ENCODE assay signal across 8 mouse cellular contexts in the genomic region with DNA sequence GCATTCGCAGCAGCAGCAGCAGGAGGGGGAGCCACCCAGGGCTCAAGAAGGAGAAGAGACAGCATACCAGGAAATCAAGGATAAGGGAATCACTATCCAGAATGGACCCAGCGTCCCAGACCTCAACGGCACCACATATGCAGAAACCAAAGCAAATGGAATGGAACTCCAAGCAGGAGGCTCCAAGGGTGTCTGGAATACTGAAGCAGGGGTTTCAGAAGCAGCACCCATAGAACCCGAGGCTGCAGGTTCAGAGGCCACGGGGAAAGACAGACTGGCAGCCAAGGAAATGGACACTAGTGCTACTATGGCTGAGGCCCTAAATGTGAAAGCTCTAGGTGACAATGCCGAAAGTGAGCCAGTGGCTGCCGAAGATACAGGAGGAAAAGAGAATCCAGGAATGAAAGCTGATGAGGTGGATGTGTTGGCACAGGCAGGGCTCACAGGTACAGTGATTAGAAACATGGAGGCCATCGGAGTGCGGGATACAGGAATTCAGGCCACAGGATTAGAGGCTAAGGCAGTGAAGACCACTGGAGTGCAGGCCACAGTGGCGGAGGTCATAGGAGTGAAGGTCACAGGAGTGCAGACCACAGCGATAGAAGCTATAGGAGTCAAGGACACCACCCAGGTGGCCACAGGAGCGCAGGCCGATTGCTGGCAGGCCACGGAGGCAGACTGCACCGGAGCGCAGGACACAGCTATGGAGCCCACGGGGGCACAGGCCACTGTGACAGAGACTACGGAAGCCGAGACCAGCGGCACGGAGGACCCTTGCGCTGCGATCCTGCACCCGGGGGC. TPM values are rescaled to one million over a fixed set of nuclear protein-coding genes. Genes with fewer than 3 reads are reported as not detected.
DNase-seq lines count a peak whose midpoint lies in the region; ATAC-seq and TF ChIP-seq lines count a peak whose summit lies in the region.

No protein-coding gene starts in this region.

- H3K4me3 ChIP-seq in lung, postnatal 0 days (ENCODE audit: low read depth, low read length): peak overlapping the region; percentile 64
- peak overlapping the region; percentile 75 for H3K4me3 ChIP-seq in hindbrain, embryonic 16.5 days (ENCODE audit: low read length)
- H3K4me3 ChIP-seq in midbrain, embryonic 16.5 days (ENCODE audit: low read depth, low read length): peak overlapping the region; percentile 75

- H3K4me2 ChIP-seq in lung, postnatal 0 days (replicated peaks; ENCODE audit: low read depth, low read length): peak overlapping the region; percentile 63
- peak overlapping the region; percentile 92 for H3K4me2 ChIP-seq in hindbrain, embryonic 16.5 days (ENCODE audit: low read length)
- peak overlapping the region; percentile 78 for H3K4me2 ChIP-seq in midbrain, embryonic 16.5 days (ENCODE audit: low read length)

- H3K4me1 ChIP-seq in lung, postnatal 0 days (ENCODE audit: insufficient read depth, low read depth, low read length): peaks cover 5% of the 10 kb centered on the region; the same call in 1 of the 2 replicates
- H3K4me1 ChIP-seq in hindbrain, embryonic 16.5 days (ENCODE audit: control insufficient read depth, insufficient read depth, low read depth, low read length): peaks cover 24% of the 10 kb centered on the region
- peaks cover 26% of the 10 kb centered on the region for H3K4me1 ChIP-seq in midbrain, embryonic 16.5 days (ENCODE audit: control insufficient read depth, insufficient read depth, low read length)

- ATAC-seq in lung, postnatal 0 days: no peak
- ATAC-seq in hindbrain, embryonic 16.5 days: no peak; the same call in 1 of the 2 replicates
- peak; percentile 63 for ATAC-seq in midbrain, embryonic 16.5 days

- no peak for TF ChIP-seq CTCF in lung, postnatal 0 days (IDR thresholded peaks at IDR 0.05)

- no peaks in the 10 kb centered on the region for H3K27me3 ChIP-seq in lung, postnatal 0 days (replicated peaks; ENCODE audit: insufficient read depth, low read length)
- H3K27me3 ChIP-seq in hindbrain, embryonic 16.5 days (replicated peaks; ENCODE audit: control insufficient read depth, insufficient read depth, low read length): no peaks in the 10 kb centered on the region
- H3K27me3 ChIP-seq in midbrain, embryonic 16.5 days (ENCODE audit: control insufficient read depth, insufficient read depth, low read depth, low read length): no peaks in the 10 kb centered on the region

- H3K27ac ChIP-seq in lung, postnatal 0 days (ENCODE audit: low read length): peak overlapping the region; percentile 68
- peak overlapping the region; percentile 97 for H3K27ac ChIP-seq in hindbrain, embryonic 16.5 days (ENCODE audit: low read depth, low read length)
- H3K27ac ChIP-seq in midbrain, embryonic 16.5 days (ENCODE audit: low read length): peak overlapping the region; percentile 92

- peak; percentile 4 to 5 for DNase-seq in adrenal gland, postnatal 4 days (ENCODE audit: low spot score in 2 of 2)
- DNase-seq in adrenal gland, adult 18-20 months (ENCODE audit: low spot score in 2 of 2): no peak
- DNase-seq in lung, postnatal 0 days (ENCODE audit: low spot score): no peak
- no peak for DNase-seq in lung, postnatal 36 days
- DNase-seq in spleen, postnatal 14 days (ENCODE audit: low spot score in 2 of 2): no peak
- no peak for DNase-seq in left cerebral cortex, adult 11 months (ENCODE audit: low spot score)

- 18% methylated on average over 22 of the region's 24 CpGs for WGBS in lung, postnatal 0 days
- 21% methylated on average over 24 of the region's 24 CpGs for WGBS in hindbrain, embryonic 16.5 days
- WGBS in midbrain, embryonic 16.5 days: 19% methylated on average over 24 of the region's 24 CpGs

- H3K36me3 ChIP-seq in lung, postnatal 0 days (ENCODE audit: insufficient read depth, low read length): no peaks in the 10 kb centered on the region
- no peaks in the 10 kb centered on the region for H3K36me3 ChIP-seq in hindbrain, embryonic 16.5 days (ENCODE audit: control insufficient read depth, insufficient read depth, low read length)
- H3K36me3 ChIP-seq in midbrain, embryonic 16.5 days (ENCODE audit: control insufficient read depth, insufficient read depth, low read length): no peaks in the 10 kb centered on the region

- no peaks in the 10 kb centered on the region for H3K9me3 ChIP-seq in lung, postnatal 0 days (ENCODE audit: low read length)
- no peaks in the 10 kb centered on the region for H3K9me3 ChIP-seq in hindbrain, embryonic 16.5 days (ENCODE audit: control insufficient read depth, low read length)
- H3K9me3 ChIP-seq in midbrain, embryonic 16.5 days (replicated peaks; ENCODE audit: control insufficient read depth, low read length, poor library complexity, severe bottlenecking): no peaks in the 10 kb centered on the region

- TF ChIP-seq EP300 in lung, postnatal 0 days (IDR thresholded peaks at IDR 0.05): no peak

- peak overlapping the region; percentile 61 for H3K9ac ChIP-seq in lung, postnatal 0 days (replicated peaks; ENCODE audit: low read depth)
- peak overlapping the region; percentile 95 for H3K9ac ChIP-seq in hindbrain, embryonic 16.5 days (ENCODE audit: low read depth, low read length)
- peak overlapping the region; percentile 86 for H3K9ac ChIP-seq in midbrain, embryonic 16.5 days (ENCODE audit: low read depth, low read length)

RNA-seq across cellular contexts. Expression of a gene that starts 6.0 kb away (rescaled TPM):
- total RNA-seq in adrenal gland, postnatal 4 days (2021): 1 to 10 TPM; 3.0 to 3.9 TPM
- total RNA-seq in adrenal gland, adult 18-20 months (2021): 1 to 10 TPM; 2.4 to 2.8 TPM
- polyA plus RNA-seq in lung, postnatal 0 days (2015; fragmentation: Nextera tagmentation; extraction: Ambion mirVana): 2.6 and 2.9 TPM in 2 replicates
- polyA plus RNA-seq in hindbrain, embryonic 16.5 days (2015; fragmentation: Nextera tagmentation; extraction: Ambion mirVana): 6.2 and 6.6 TPM in 2 replicates
- 6.8 and 7.0 TPM in 2 replicates for polyA plus RNA-seq in midbrain, embryonic 16.5 days (2015; fragmentation: Nextera tagmentation; extraction: Ambion mirVana)

RNA-seq across cellular contexts. Expression of a gene that starts 14.5 kb away (rescaled TPM):
- 10 to 100 TPM; 38.7 to 50.5 TPM for total RNA-seq in adrenal gland, postnatal 4 days (2021)
- total RNA-seq in adrenal gland, adult 18-20 months (2021): 10 to 100 TPM; 20.6 to 21.6 TPM
- polyA plus RNA-seq in lung, postnatal 0 days (2015; fragmentation: Nextera tagmentation; extraction: Ambion mirVana): 4.4 and 5.3 TPM in 2 replicates
- 18.2 and 19.2 TPM in 2 replicates for polyA plus RNA-seq in hindbrain, embryonic 16.5 days (2015; fragmentation: Nextera tagmentation; extraction: Ambion mirVana)
- polyA plus RNA-seq in midbrain, embryonic 16.5 days (2015; fragmentation: Nextera tagmentation; extraction: Ambion mirVana): 18.4 and 18.6 TPM in 2 replicates

RNA-seq across cellular contexts. Expression of a gene that starts 15.3 kb away (rescaled TPM):
- 10 to 100 TPM; 40.1 to 40.7 TPM for total RNA-seq in adrenal gland, postnatal 4 days (2021)
- 10 to 100 TPM; 18.2 to 21.5 TPM for total RNA-seq in adrenal gland, adult 18-20 months (2021)
- polyA plus RNA-seq in lung, postnatal 0 days (2015; fragmentation: Nextera tagmentation; extraction: Ambion mirVana): 24.1 and 24.2 TPM in 2 replicates
- 35.8 and 46.0 TPM in 2 replicates for polyA plus RNA-seq in hindbrain, embryonic 16.5 days (2015; fragmentation: Nextera tagmentation; extraction: Ambion mirVana)
- 51.3 and 52.3 TPM in 2 replicates for polyA plus RNA-seq in midbrain, embryonic 16.5 days (2015; fragmentation: Nextera tagmentation; extraction: Ambion mirVana)

RNA-seq across cellular contexts. Expression of a gene that starts 36.8 kb away (rescaled TPM):
- 1 to 10 TPM; 1.1 to 2.1 TPM for total RNA-seq in adrenal gland, postnatal 4 days (2021)
- total RNA-seq in adrenal gland, adult 18-20 months (2021): 1 to 10 TPM; 1.2 to 1.7 TPM
- 0.07 and 0.29 TPM in 2 replicates for polyA plus RNA-seq in lung, postnatal 0 days (2015; fragmentation: Nextera tagmentation; extraction: Ambion mirVana)
- polyA plus RNA-seq in hindbrain, embryonic 16.5 days (2015; fragmentation: Nextera tagmentation; extraction: Ambion mirVana): 1.6 and 2.3 TPM in 2 replicates
- polyA plus RNA-seq in midbrain, embryonic 16.5 days (2015; fragmentation: Nextera tagmentation; extraction: Ambion mirVana): 1.9 and 2.0 TPM in 2 replicates

RNA-seq across cellular contexts. Expression of a gene that starts 42.0 kb away (rescaled TPM):
- 10 to 100 TPM; 12.8 to 20.2 TPM for total RNA-seq in adrenal gland, postnatal 4 days (2021)
- total RNA-seq in adrenal gland, adult 18-20 months (2021): 10 to 100 TPM; 21.4 to 37.3 TPM
- 12.8 and 18.5 TPM in 2 replicates for polyA plus RNA-seq in lung, postnatal 0 days (2015; fragmentation: Nextera tagmentation; extraction: Ambion mirVana)
- polyA plus RNA-seq in hindbrain, embryonic 16.5 days (2015; fragmentation: Nextera tagmentation; extraction: Ambion mirVana): 9.0 and 9.2 TPM in 2 replicates
- polyA plus RNA-seq in midbrain, embryonic 16.5 days (2015; fragmentation: Nextera tagmentation; extraction: Ambion mirVana): 4.3 and 5.2 TPM in 2 replicates

Comparison
In these comparisons a context has a peak if more than half of its experiments do, and no peak if none do; other contexts are left out.
1. DNase-seq: peak in adrenal gland, postnatal 4 days (2 of 2); none in adrenal gland, adult 18-20 months (0 of 2), lung, postnatal 0 days (single experiment), lung, postnatal 36 days (single experiment), spleen, postnatal 14 days (0 of 2) and left cerebral cortex, adult 11 months (single experiment).
2. Peak in every context shown above with its lines, with median percentiles within 50 percentile points of each other: H3K27ac ChIP-seq, H3K4me2 ChIP-seq, H3K4me3 ChIP-seq and H3K9ac ChIP-seq.